Mouse (Mus musculus): ENCODE results near the gene Itga9. TPM values are rescaled to one million over a fixed set of nuclear protein-coding genes. Genes with fewer than 3 reads are reported as not detected.

Gene Itga9
- polyA plus RNA-seq, 1 experiment from 2014 or later, result 6.3 TPM

- DNase-seq (ENCODE audit: low spot score) (peak; percentile 57), ATAC-seq (replicated peaks; ENCODE audit: low FRiP score) (no peak)
- H3K9ac ChIP-seq (ENCODE audit: low read length), result no peak overlapping the region
- H3K4me2 ChIP-seq (ENCODE audit: low read depth, low read length, severe bottlenecking), result no peak overlapping the region
- no peaks in the 10 kb centered on the region for H3K9me3 ChIP-seq (ENCODE audit: control insufficient read depth, low read length)
- H3K36me3 ChIP-seq (ENCODE audit: control insufficient read depth, insufficient read depth, low read length), result no peaks in the 10 kb centered on the region
- peaks cover 7% of the 10 kb centered on the region; the same call in 1 of the 2 replicates for H3K4me1 ChIP-seq (replicated peaks; ENCODE audit: control insufficient read depth, insufficient read depth, low read length)
- WGBS, result 67% methylated on average over 15 of the region's 15 CpGs
- no peaks in the 10 kb centered on the region for H3K27me3 ChIP-seq (ENCODE audit: control insufficient read depth, insufficient read depth, low read length)
- H3K4me3 ChIP-seq (ENCODE audit: low read depth, low read length), result no peak overlapping the region
- no peak overlapping the region for H3K27ac ChIP-seq (ENCODE audit: low read depth, low read length)
Measured at GRCm38 (mm10) chr9:118678020-118678750, 71.7 kb downstream of the Itga9 start.

GRCm38 (mm10) chr9:118678759-118679158 lies 72.3 kb downstream of the Itga9 start:
- H3K9me3 ChIP-seq (ENCODE audit: control insufficient read depth, low read length), result no peaks in the 10 kb centered on the region
- H3K9ac ChIP-seq (ENCODE audit: low read length), result no peak overlapping the region
- H3K36me3 ChIP-seq (ENCODE audit: control insufficient read depth, insufficient read depth, low read length), result no peaks in the 10 kb centered on the region
- WGBS, result 78% methylated on average over 10 of the region's 10 CpGs
- H3K27ac ChIP-seq (ENCODE audit: low read depth, low read length), result no peak overlapping the region
- peaks cover 7% of the 10 kb centered on the region; the same call in 1 of the 2 replicates for H3K4me1 ChIP-seq (replicated peaks; ENCODE audit: control insufficient read depth, insufficient read depth, low read length)
- ATAC-seq (replicated peaks; ENCODE audit: low FRiP score), result no peak
- no peak overlapping the region for H3K4me2 ChIP-seq (ENCODE audit: low read depth, low read length, severe bottlenecking)
- no peak for DNase-seq (ENCODE audit: low spot score)
- no peak overlapping the region for H3K4me3 ChIP-seq (ENCODE audit: low read depth, low read length)
- no peaks in the 10 kb centered on the region for H3K27me3 ChIP-seq (ENCODE audit: control insufficient read depth, insufficient read depth, low read length)

GRCm38 (mm10) chr9:118681506-118681905 lies 75.0 kb downstream of the Itga9 start:
- ATAC-seq (replicated peaks; ENCODE audit: low FRiP score) (no peak), DNase-seq (ENCODE audit: low spot score) (no peak)
- no peaks in the 10 kb centered on the region for H3K9me3 ChIP-seq (ENCODE audit: control insufficient read depth, low read length)
- no peak overlapping the region for H3K27ac ChIP-seq (ENCODE audit: low read depth, low read length)
- peaks cover 7% of the 10 kb centered on the region; the same call in 1 of the 2 replicates for H3K4me1 ChIP-seq (replicated peaks; ENCODE audit: control insufficient read depth, insufficient read depth, low read length)
- H3K27me3 ChIP-seq (ENCODE audit: control insufficient read depth, insufficient read depth, low read length), result no peaks in the 10 kb centered on the region
- H3K36me3 ChIP-seq (ENCODE audit: control insufficient read depth, insufficient read depth, low read length), result no peaks in the 10 kb centered on the region
- no peak overlapping the region for H3K4me3 ChIP-seq (ENCODE audit: low read depth, low read length)
- no peak overlapping the region for H3K4me2 ChIP-seq (ENCODE audit: low read depth, low read length, severe bottlenecking)
- WGBS, result 93% methylated on average over 6 of the region's 6 CpGs
- H3K9ac ChIP-seq (ENCODE audit: low read length), result no peak overlapping the region

- WGBS, result 90% methylated on average over 8 of the region's 8 CpGs
- no peaks in the 10 kb centered on the region for H3K27me3 ChIP-seq (ENCODE audit: control insufficient read depth, insufficient read depth, low read length)
- peaks cover 5% of the 10 kb centered on the region; the same call in 1 of the 2 replicates for H3K4me1 ChIP-seq (replicated peaks; ENCODE audit: control insufficient read depth, insufficient read depth, low read length)
- no peaks in the 10 kb centered on the region for H3K36me3 ChIP-seq (ENCODE audit: control insufficient read depth, insufficient read depth, low read length)
- no peak overlapping the region for H3K4me2 ChIP-seq (ENCODE audit: low read depth, low read length, severe bottlenecking)
- H3K9ac ChIP-seq (ENCODE audit: low read length), result no peak overlapping the region
- no peaks in the 10 kb centered on the region for H3K9me3 ChIP-seq (ENCODE audit: control insufficient read depth, low read length)
- H3K27ac ChIP-seq (ENCODE audit: low read depth, low read length), result no peak overlapping the region
- DNase-seq (ENCODE audit: low spot score) (no peak), ATAC-seq (replicated peaks; ENCODE audit: low FRiP score) (no peak)
- H3K4me3 ChIP-seq (ENCODE audit: low read depth, low read length), result no peak overlapping the region
Measured at GRCm38 (mm10) chr9:118682154-118682553, 75.7 kb downstream of the Itga9 start.

- H3K27ac ChIP-seq (ENCODE audit: low read depth, low read length), result no peak overlapping the region
- no peaks in the 10 kb centered on the region for H3K4me1 ChIP-seq (replicated peaks; ENCODE audit: control insufficient read depth, insufficient read depth, low read length)
- no peaks in the 10 kb centered on the region for H3K9me3 ChIP-seq (ENCODE audit: control insufficient read depth, low read length)
- no peak overlapping the region for H3K4me3 ChIP-seq (ENCODE audit: low read depth, low read length)
- no peaks in the 10 kb centered on the region for H3K36me3 ChIP-seq (ENCODE audit: control insufficient read depth, insufficient read depth, low read length)
- no peak overlapping the region for H3K9ac ChIP-seq (ENCODE audit: low read length)
- H3K27me3 ChIP-seq (ENCODE audit: control insufficient read depth, insufficient read depth, low read length), result no peaks in the 10 kb centered on the region
- no peak for ATAC-seq (replicated peaks; ENCODE audit: low FRiP score)
- no peak overlapping the region for H3K4me2 ChIP-seq (ENCODE audit: low read depth, low read length, severe bottlenecking)
- DNase-seq (ENCODE audit: low spot score), result no peak
- 92% methylated on average over 7 of the region's 7 CpGs for WGBS
Measured at GRCm38 (mm10) chr9:118683507-118683906, 77.0 kb downstream of the Itga9 start.

GRCm38 (mm10) chr9:118684343-118684742 lies 77.9 kb downstream of the Itga9 start:
- ATAC-seq (replicated peaks; ENCODE audit: low FRiP score), result no peak
- Histone ChIP-seq H3K36me3 (ENCODE audit: control insufficient read depth, insufficient read depth, low read length) (no peaks in the 10 kb centered on the region), H3K4me3 (ENCODE audit: low read depth, low read length) (no peak overlapping the region), H3K9me3 (ENCODE audit: control insufficient read depth, low read length) (no peaks in the 10 kb centered on the region), H3K27me3 (ENCODE audit: control insufficient read depth, insufficient read depth, low read length) (no peaks in the 10 kb centered on the region), H3K27ac (ENCODE audit: low read depth, low read length) (no peak overlapping the region), H3K9ac (ENCODE audit: low read length) (no peak overlapping the region), H3K4me2 (ENCODE audit: low read depth, low read length, severe bottlenecking) (no peak overlapping the region), H3K4me1 (replicated peaks; ENCODE audit: control insufficient read depth, insufficient read depth, low read length) (no peaks in the 10 kb centered on the region)
- DNase-seq (ENCODE audit: low spot score), result no peak
- 92% methylated on average over 9 of the region's 9 CpGs for WGBS

GRCm38 (mm10) chr9:118686166-118686961 lies 79.9 kb downstream of the Itga9 start:
- DNase-seq (ENCODE audit: low spot score) (no peak), ATAC-seq (replicated peaks; ENCODE audit: low FRiP score) (no peak)
- H3K4me2 ChIP-seq (ENCODE audit: low read depth, low read length, severe bottlenecking), result no peak overlapping the region
- no peaks in the 10 kb centered on the region for H3K4me1 ChIP-seq (replicated peaks; ENCODE audit: control insufficient read depth, insufficient read depth, low read length)
- H3K27me3 ChIP-seq (ENCODE audit: control insufficient read depth, insufficient read depth, low read length), result no peaks in the 10 kb centered on the region
- no peak overlapping the region for H3K27ac ChIP-seq (ENCODE audit: low read depth, low read length)
- H3K9ac ChIP-seq (ENCODE audit: low read length), result no peak overlapping the region
- H3K36me3 ChIP-seq (ENCODE audit: control insufficient read depth, insufficient read depth, low read length), result no peaks in the 10 kb centered on the region
- no peak overlapping the region for H3K4me3 ChIP-seq (ENCODE audit: low read depth, low read length)
- H3K9me3 ChIP-seq (ENCODE audit: control insufficient read depth, low read length), result no peaks in the 10 kb centered on the region
- 87% methylated on average over 9 of the region's 9 CpGs for WGBS

- no peak overlapping the region for H3K4me3 ChIP-seq (ENCODE audit: low read depth, low read length)
- WGBS, result 77% methylated on average over 4 of the region's 4 CpGs
- H3K36me3 ChIP-seq (ENCODE audit: control insufficient read depth, insufficient read depth, low read length), result no peaks in the 10 kb centered on the region
- H3K9ac ChIP-seq (ENCODE audit: low read length), result no peak overlapping the region
- DNase-seq (ENCODE audit: low spot score) (no peak), ATAC-seq (replicated peaks; ENCODE audit: low FRiP score) (no peak)
- H3K27ac ChIP-seq (ENCODE audit: low read depth, low read length), result no peak overlapping the region
- no peaks in the 10 kb centered on the region for H3K27me3 ChIP-seq (ENCODE audit: control insufficient read depth, insufficient read depth, low read length)
- H3K9me3 ChIP-seq (ENCODE audit: control insufficient read depth, low read length), result no peaks in the 10 kb centered on the region
- H3K4me2 ChIP-seq (ENCODE audit: low read depth, low read length, severe bottlenecking), result no peak overlapping the region
- no peaks in the 10 kb centered on the region for H3K4me1 ChIP-seq (replicated peaks; ENCODE audit: control insufficient read depth, insufficient read depth, low read length)
Measured at GRCm38 (mm10) chr9:118688248-118688647, 81.8 kb downstream of the Itga9 start.

Data from forebrain, embryonic 11.5 days (tissue).